Mouse (Mus musculus) MEL (cell line): ENCODE measurements around the gene Rflnb. TPM values are rescaled to one million over a fixed set of nuclear protein-coding genes. Genes with fewer than 3 reads are reported as not detected.

Experiments
- DNase-seq: peaks from one replicate; pipeline ENCODE4 v3.0.0; 2011; ENCODE audit warnings: low read depth, low spot score
- H3K27ac ChIP-seq: 2 replicates; pipeline ENCODE4 v1.5.1; 2012; ENCODE audit warnings: low read depth, mild to moderate bottlenecking, control low read depth, low read length, moderate library complexity; ENCODE audit not compliant: control insufficient read depth
- H3K27me3 ChIP-seq, 2 experiments: fragments of 150-350 bp in 1 of 2; sonication (generic) in 1 of 2; 2 replicates each; pipeline ENCODE4 v1.6.1; 2012; ENCODE audit warnings: low read length in 2 of 2, mild to moderate bottlenecking in 2 of 2, improper control_type of control experiment in 1 of 2, moderate library complexity in 1 of 2; ENCODE audit not compliant: insufficient read depth in 2 of 2, control insufficient read depth in 1 of 2
- H3K36me3 ChIP-seq, 2 experiments: 2 replicates each; pipeline ENCODE4 v1.6.1; 2012 to 2014; ENCODE audit warnings: low read length in 2 of 2, improper control_type of control experiment in 1 of 2, inconsistent platforms in 1 of 2, mild to moderate bottlenecking in 1 of 2; ENCODE audit not compliant: insufficient read depth in 2 of 2, control insufficient read depth in 1 of 2
- H3K4me1 ChIP-seq, 2 experiments: fragments of 150-350 bp in 1 of 2; sonication (generic) in 1 of 2; 2 replicates each; pipeline ENCODE4 v1.6.1; 2012; ENCODE audit warnings: low read length in 2 of 2, improper control_type of control experiment in 1 of 2, mild to moderate bottlenecking in 1 of 2; ENCODE audit not compliant: insufficient read depth in 2 of 2, control insufficient read depth in 1 of 2
- H3K4me3 ChIP-seq, 2 experiments: fragments of 150-350 bp in 1 of 2; sonication (generic) in 1 of 2; 2 replicates each; pipeline ENCODE4 v1.5.1; 2012; ENCODE audit warnings: low read depth in 2 of 2, low read length in 2 of 2, mild to moderate bottlenecking in 2 of 2, moderate library complexity in 2 of 2, control low read depth in 1 of 2, improper control_type of control experiment in 1 of 2; ENCODE audit not compliant: control insufficient read depth in 1 of 2, insufficient read depth in 1 of 2
- H3K79me2 ChIP-seq: 2 replicates; pipeline ENCODE4 v1.6.1; 2012; ENCODE audit warnings: mild to moderate bottlenecking, low read length, moderate library complexity; ENCODE audit not compliant: control insufficient read depth, poor library complexity, insufficient read depth
- H3K9ac ChIP-seq: 2 replicates; pipeline ENCODE4 v1.6.1; 2012; ENCODE audit warnings: low read depth, mild to moderate bottlenecking, control low read depth, low read length, moderate library complexity; ENCODE audit not compliant: control insufficient read depth, poor library complexity, severe bottlenecking
- H3K9me3 ChIP-seq: fragments of 150-350 bp; sonication (generic); replicated peaks from 2 replicates; pipeline ENCODE4 v1.6.1; 2012; ENCODE audit warnings: mild to moderate bottlenecking, low read length, improper control_type of control experiment, moderate library complexity; ENCODE audit not compliant: insufficient read depth
- BHLHE40 ChIP-seq: IDR thresholded peaks from 2 replicates; pipeline ENCODE4 v1.6.1; 2012; ENCODE audit warnings: low read depth, mild to moderate bottlenecking, inconsistent platforms, low read length, improper control_type of control experiment, borderline replicate concordance
- CHD2 ChIP-seq: IDR thresholded peaks from 2 replicates; pipeline ENCODE4 v1.6.1; 2011; ENCODE audit warnings: low read length, improper control_type of control experiment
- E2F4 ChIP-seq: IDR thresholded peaks from 2 replicates; pipeline ENCODE4 v1.6.1; 2011; ENCODE audit warnings: low read depth, low read length, improper control_type of control experiment, borderline replicate concordance
- ELF1 ChIP-seq: IDR thresholded peaks from 2 replicates; pipeline ENCODE4 v1.6.1; 2014; ENCODE audit warnings: low read depth, mild to moderate bottlenecking, inconsistent platforms, low read length, improper control_type of control experiment, moderate library complexity
- EP300 ChIP-seq, 2 experiments: IDR thresholded peaks; 2 replicates each; pipeline ENCODE4 v1.6.1; 2011; ENCODE audit warnings: improper control_type of control experiment in 2 of 2, low read length in 2 of 2, low read depth in 1 of 2, mild to moderate bottlenecking in 1 of 2
- GABPA ChIP-seq: IDR thresholded peaks from 2 replicates; pipeline ENCODE4 v1.6.1; 2012; ENCODE audit warnings: low read depth, mild to moderate bottlenecking, inconsistent platforms, low read length, improper control_type of control experiment, moderate library complexity
- GATA1 ChIP-seq: IDR thresholded peaks from 2 replicates; pipeline ENCODE4 v1.6.1; 2011; ENCODE audit warnings: low read depth, low read length, improper control_type of control experiment
- HCFC1 ChIP-seq: IDR thresholded peaks from 2 replicates; pipeline ENCODE4 v1.6.1; 2012; ENCODE audit warnings: low read depth, mild to moderate bottlenecking, inconsistent platforms, low read length, improper control_type of control experiment, moderate library complexity
- JUND ChIP-seq: IDR thresholded peaks from 2 replicates; pipeline ENCODE4 v1.6.1; 2011; ENCODE audit warnings: low read depth, mild to moderate bottlenecking, improper control_type of control experiment, low read length
- KAT2A ChIP-seq: conservative IDR thresholded peaks from 2 replicates; pipeline ENCODE4 v1.6.1; 2012; ENCODE audit warnings: low read depth, low read length, improper control_type of control experiment, inconsistent platforms
- MAX ChIP-seq: IDR thresholded peaks from 2 replicates; pipeline ENCODE4 v1.6.1; 2011; ENCODE audit warnings: low read length, improper control_type of control experiment
- MAZ ChIP-seq: IDR thresholded peaks from 2 replicates; pipeline ENCODE4 v1.6.1; 2012; ENCODE audit warnings: low read depth, mild to moderate bottlenecking, inconsistent platforms, low read length, improper control_type of control experiment
- MYB ChIP-seq: IDR thresholded peaks from 2 replicates; pipeline ENCODE4 v1.6.1; 2011; ENCODE audit warnings: mild to moderate bottlenecking, low read depth, low read length, improper control_type of control experiment
- POLR2A ChIP-seq, 2 experiments: IDR thresholded peaks; 2 replicates each; pipeline ENCODE4 v1.6.1; 2011 to 2012; ENCODE audit warnings: low read length in 2 of 2, mild to moderate bottlenecking in 2 of 2, control low read depth in 1 of 2, improper control_type of control experiment in 1 of 2, low read depth in 1 of 2, moderate library complexity in 1 of 2; ENCODE audit not compliant: control insufficient read depth in 1 of 2, insufficient read depth in 1 of 2, poor library complexity in 1 of 2
- POLR2AphosphoS2 ChIP-seq: IDR thresholded peaks from 2 replicates; pipeline ENCODE4 v1.6.1; 2011; ENCODE audit warnings: low read length, improper control_type of control experiment
- POLR2AphosphoS5 ChIP-seq: IDR thresholded peaks from 2 replicates; pipeline ENCODE4 v1.6.1; 2012; ENCODE audit warnings: low read depth, borderline replicate concordance, mild to moderate bottlenecking, inconsistent platforms, low read length, moderate library complexity, mixed read lengths
- RCOR1 ChIP-seq: IDR thresholded peaks from 2 replicates; pipeline ENCODE4 v1.6.1; 2012; ENCODE audit warnings: low read depth, mild to moderate bottlenecking, inconsistent platforms, low read length, improper control_type of control experiment
- SIN3A ChIP-seq: IDR thresholded peaks from 2 replicates; pipeline ENCODE4 v1.6.1; 2012; ENCODE audit warnings: low read length, improper control_type of control experiment, inconsistent platforms
- SMC3 ChIP-seq: IDR thresholded peaks from 2 replicates; pipeline ENCODE4 v1.6.1; 2011; ENCODE audit warnings: low read depth, low read length, improper control_type of control experiment
- ZC3H11A ChIP-seq: IDR thresholded peaks from 2 replicates; pipeline ENCODE4 v1.6.1; 2012; ENCODE audit warnings: low read depth, mild to moderate bottlenecking, inconsistent platforms, low read length, improper control_type of control experiment
- ZMIZ1 ChIP-seq: IDR thresholded peaks from 2 replicates; pipeline ENCODE4 v1.6.1; 2012; ENCODE audit warnings: low read depth, mild to moderate bottlenecking, inconsistent platforms, low read length, improper control_type of control experiment, moderate library complexity
- ZNF384 ChIP-seq: IDR thresholded peaks from 2 replicates; pipeline ENCODE4 v1.6.1; 2012; ENCODE audit warnings: low read depth, mild to moderate bottlenecking, inconsistent platforms, low read length, improper control_type of control experiment
- polyA plus RNA-seq, 2 experiments: library from polyadenylated mRNA; stranded (reverse) in 1 of 2; unstranded in 1 of 2; fragments of >175 nt in 1 of 2; fragments of >200 nt in 1 of 2; gene quantifications; 2 replicates each; pipeline versions ENCODE4 v1.2.1 to v1.2.4; 2012; ENCODE audit warnings: low replicate concordance in 2 of 2, low read depth in 1 of 2; ENCODE audit not compliant: insufficient read length in 2 of 2, insufficient read depth in 1 of 2, missing spikeins in 1 of 2
- total RNA-seq: library from RNA; depleted of rRNA; stranded (reverse); fragments of 300-350 nt; gene quantifications from 2 replicates; pipeline ENCODE4 v1.2.3, GENCODE M21; 2012

Gene Rflnb
- total and polyA plus RNA-seq, 3 experiments: 7.4 to 8.7 TPM; not detected in 1

DNA sequence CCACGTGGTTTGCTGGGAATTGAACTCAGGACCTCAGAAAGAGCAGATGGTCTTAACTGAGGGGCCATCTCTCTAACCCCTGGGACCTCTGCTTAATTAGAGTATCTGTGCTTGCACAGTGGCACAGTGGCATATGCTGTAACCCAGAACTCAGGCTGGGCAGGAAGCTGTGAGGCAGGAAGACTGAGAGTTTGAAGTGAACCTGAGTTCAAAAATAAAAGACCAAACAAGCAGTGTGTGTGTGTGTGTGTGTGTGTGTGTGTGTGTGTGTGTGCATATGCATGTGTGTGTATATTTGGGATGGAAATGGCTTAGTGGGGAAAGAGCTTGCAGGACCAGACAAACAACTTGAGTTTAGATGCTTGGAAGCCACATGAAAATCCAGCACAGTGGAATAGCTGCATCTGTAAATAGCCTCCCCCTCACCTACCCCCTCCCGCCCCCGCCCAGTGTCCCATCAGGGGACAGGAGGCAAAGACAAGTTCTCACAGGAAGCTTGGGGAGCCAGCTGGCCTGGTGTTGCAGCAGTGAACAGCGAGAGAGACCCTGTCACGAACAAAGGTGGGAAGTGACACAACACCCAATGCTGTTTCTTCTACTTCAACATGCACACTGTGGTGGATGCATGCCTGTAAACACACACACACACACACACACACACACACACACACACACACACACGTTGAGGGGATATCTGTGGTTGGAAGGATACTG lies 10.2 kb upstream of the Rflnb start:
- Histone ChIP-seq H3K4me1 (no peaks in the 10 kb centered on the region), H3K36me3 (no peaks in the 10 kb centered on the region)
- TF ChIP-seq RCOR1 (no peak), POLR2AphosphoS5 (no peak), KAT2A (no peak), BHLHE40 (no peak), HCFC1 (no peak), ZMIZ1 (no peak), SIN3A (no peak), ZNF384 (no peak), MAX (no peak), JUND (no peak), POLR2AphosphoS2 (no peak), MYB (no peak), SMC3 (no peak), ELF1 (no peak)
- TF ChIP-seq, all 39 proteins: peak for 0
- Histone ChIP-seq H3K9me3 (no peaks in the 10 kb centered on the region), H3K27me3 (no peaks in the 10 kb centered on the region), H3K79me2 (no peaks in the 10 kb centered on the region), H3K27ac (no peak overlapping the region), H3K9ac (no peak overlapping the region), H3K4me3 (no peak overlapping the region)
- DNase-seq: no peak

DNA sequence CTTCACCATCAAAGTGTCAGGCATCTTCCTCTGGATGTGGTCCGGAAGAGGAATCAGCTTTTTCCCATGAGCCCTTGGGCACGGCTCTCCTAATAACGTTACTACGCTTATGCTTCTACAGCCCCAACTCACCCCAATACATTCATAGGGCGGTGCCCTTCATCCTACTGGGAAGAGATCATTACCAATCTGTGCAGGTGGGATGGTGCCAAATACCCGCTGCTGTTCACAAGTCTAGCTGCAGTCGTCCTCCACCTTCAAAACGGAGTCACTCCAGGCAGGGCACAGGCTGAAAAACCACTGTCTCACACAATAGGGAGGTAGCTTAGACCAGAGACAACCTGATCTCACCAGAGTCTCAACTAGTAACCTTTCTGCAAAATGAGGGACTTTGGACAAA lies 7.6 kb upstream of the Rflnb start:
- H3K27ac ChIP-seq: no peak overlapping the region
- TF ChIP-seq ZMIZ1 (no peak), E2F4 (no peak), EP300 (IDR thresholded peaks at IDR 0.05; ENCODE audit: low read depth in 1 of 2, low read length in 2 of 2) (no peak), POLR2AphosphoS5 (no peak), GABPA (no peak), CHD2 (no peak), POLR2A (IDR thresholded peaks at IDR 0.05; ENCODE audit: control insufficient read depth in 1 of 2, insufficient read depth in 1 of 2, low read depth in 1 of 2, low read length in 2 of 2, poor library complexity in 1 of 2) (no peak), ZC3H11A (no peak), HCFC1 (no peak), GATA1 (no peak), SMC3 (no peak), MAZ (no peak)
- no peak for DNase-seq
- no peaks in the 10 kb centered on the region for H3K79me2 ChIP-seq
- H3K27me3 ChIP-seq: peaks cover 2% of the 10 kb centered on the region in 2 experiments; a peak in 1 of 4 replicates
- no peaks in the 10 kb centered on the region for H3K36me3 ChIP-seq
- H3K9ac ChIP-seq: no peak overlapping the region
- no peak overlapping the region for H3K4me3 ChIP-seq
- no peaks in the 10 kb centered on the region for H3K4me1 ChIP-seq
- no peaks in the 10 kb centered on the region for H3K9me3 ChIP-seq
